Mouse (Mus musculus) left cerebral cortex, postnatal 14 days (tissue): ENCODE data around the gene Slc2a3. TPM values are rescaled to one million over a fixed set of nuclear protein-coding genes. Genes with fewer than 3 reads are reported as not detected.
"Not testable (repeated sequence)": the region's sequence is repeated elsewhere in the genome, so short reads cannot be mapped to it uniquely, and the experiment has no call there.

ENCODE experiments used
- DNase-seq, 2 experiments: peaks; one replicate each; pipeline ENCODE4 v3.0.0; 2021 to 2022; ENCODE audit warnings: low spot score in 2 of 2, mixed read lengths in 1 of 2
- intact Hi-C: fragments of 180-260 bp; cut with DNase I; formaldehyde crosslinking; loops from one replicate; pipeline ENCODE4 v1.15.1; 2025
- total RNA-seq, 2 experiments: library from RNA; stranded (reverse); gene quantifications; 2 replicates each; pipeline ENCODE4 v1.2.3; 2021

Gene Slc2a3
- total RNA-seq, 2 experiments from 2014 or later, result 169 TPM

- peak; percentile 83 to 87 for DNase-seq
- intact Hi-C loops, result loop anchor here (2.0 to 10.0 kb wide), 2 partner anchors 47 to 135 kb away; partner anchors contain the start of gene Necap1
Observed at GRCm38 (mm10) chr6:122739952-122740351, 61.5 kb downstream of the Slc2a3 start.

- DNase-seq, result peak; percentile 79 to 80
- intact Hi-C loops, result loop anchor here (2.0 kb wide), 1 partner anchor 51 kb away; no protein-coding TSS in a partner anchor
Observed at GRCm38 (mm10) chr6:122719942-122720341, 81.5 kb downstream of the Slc2a3 start.

GRCm38 (mm10) chr6:122718224-122718623 lies 83.2 kb downstream of the Slc2a3 start:
- intact Hi-C loops, result loop anchor here (2.0 kb wide), 1 partner anchor 49 kb away; no protein-coding TSS in a partner anchor
- not testable (repeated sequence) for DNase-seq

- intact Hi-C loops, result no loop called here
Observed at GRCm38 (mm10) chr6:122715886-122716285, 85.6 kb downstream of the Slc2a3 start.

GRCm38 (mm10) chr6:122714707-122715365 lies 86.6 kb downstream of the Slc2a3 start:
- DNase-seq, result no peak
- intact Hi-C loops, result no loop called here

More at GRCm38 (mm10) chr6:122715886-122716285, 85.6 kb downstream of the Slc2a3 start:
- no peak for DNase-seq

- DNase-seq, intact Hi-C loops: not testable (repeated sequence)
Observed at GRCm38 (mm10) chr6:122713116-122713515, 88.3 kb downstream of the Slc2a3 start.

- intact Hi-C loops, result no loop called here
- no peak for DNase-seq
Observed at GRCm38 (mm10) chr6:122711455-122711854, 90.0 kb downstream of the Slc2a3 start.

- DNase-seq, result no peak
- intact Hi-C loops, result no loop called here
Observed at GRCm38 (mm10) chr6:122708826-122709225, 92.6 kb downstream of the Slc2a3 start.

GRCm38 (mm10) chr6:122707036-122707800 lies 94.2 kb downstream of the Slc2a3 start, which contains the start of gene Nanog:
TSS of gene Nanog (plus strand) at chr6:122707489.
- DNase-seq, result no peak
- intact Hi-C loops, result no loop called here

GRCm38 (mm10) chr6:122706337-122706840 lies 95.1 kb downstream of the Slc2a3 start:
- no peak for DNase-seq
- intact Hi-C loops, result no loop called here

- no peak for DNase-seq
- intact Hi-C loops, result no loop called here
Observed at GRCm38 (mm10) chr6:122703706-122704105, 97.7 kb downstream of the Slc2a3 start.

- DNase-seq, result no peak
- intact Hi-C loops, result no loop called here
Observed at GRCm38 (mm10) chr6:122703251-122703650, 98.2 kb downstream of the Slc2a3 start.

GRCm38 (mm10) chr6:122702480-122703124 lies 98.8 kb downstream of the Slc2a3 start:
- intact Hi-C loops, result no loop called here
- peak; percentile 15 to 56 for DNase-seq

- intact Hi-C loops, result no loop called here
- DNase-seq, result no peak
Observed at GRCm38 (mm10) chr6:122701816-122702215, 99.6 kb downstream of the Slc2a3 start.

- DNase-seq, intact Hi-C loops: not testable (repeated sequence)
Observed at GRCm38 (mm10) chr6:122699628-122700027, 101.8 kb downstream of the Slc2a3 start.

GRCm38 (mm10) chr6:122695398-122695797 lies 106.0 kb downstream of the Slc2a3 start:
- no peak for DNase-seq
- intact Hi-C loops, result no loop called here

- no peak for DNase-seq
- intact Hi-C loops, result no loop called here
Observed at GRCm38 (mm10) chr6:122690082-122690481, 111.4 kb downstream of the Slc2a3 start.

- intact Hi-C loops, result no loop called here
- DNase-seq, result no peak
Observed at GRCm38 (mm10) chr6:122689411-122690055, 111.9 kb downstream of the Slc2a3 start.

- DNase-seq, result no peak
- intact Hi-C loops, result no loop called here
Observed at GRCm38 (mm10) chr6:122686709-122687108, 114.7 kb downstream of the Slc2a3 start.
